Mouse (Mus musculus): ENCODE data around the gene Chst13. TPM values are rescaled to one million over a fixed set of nuclear protein-coding genes. Genes with fewer than 3 reads are reported as not detected.

Chst13 gene
- total RNA-seq, 1 experiment = 0.54 TPM

- Histone ChIP-seq H3K36me3 (ENCODE audit: control insufficient read depth, insufficient read depth, low read length, poor library complexity, severe bottlenecking) (no peaks in the 10 kb centered on the region), H3K4me3 (ENCODE audit: insufficient read depth in 1 of 2, low read depth in 1 of 2, low read length in 2 of 2, poor library complexity in 1 of 2, severe bottlenecking in 1 of 2) (no peak overlapping the region), H3K9ac (ENCODE audit: insufficient read depth, low read depth, low read length, poor library complexity, severe bottlenecking) (no peak overlapping the region), H3K4me1 (ENCODE audit: control insufficient read depth in 2 of 2, insufficient read depth in 2 of 2, low read length in 2 of 2, poor library complexity in 1 of 2) (no peaks in the 10 kb centered on the region), H3K27ac (ENCODE audit: insufficient read depth, low read depth, low read length, poor library complexity, severe bottlenecking) (no peak overlapping the region), H3K9me3 (ENCODE audit: control insufficient read depth, insufficient read depth, low read depth, low read length) (no peaks in the 10 kb centered on the region; the same call in 1 of the 2 replicates)
- no peak for TF ChIP-seq ZC3H11A (IDR thresholded peaks at IDR 0.05; ENCODE audit: borderline replicate concordance, low read depth, low read length)
- TF ChIP-seq ZNF384 (IDR thresholded peaks at IDR 0.05; ENCODE audit: low read depth, low read length) = no peak
- TF ChIP-seq HCFC1 (IDR thresholded peaks at IDR 0.05; ENCODE audit: borderline replicate concordance, insufficient read depth, low read length) = no peak
- no peak for TF ChIP-seq MAFK (IDR thresholded peaks at IDR 0.05; ENCODE audit: insufficient read depth, low read depth, low read length)
- no peak for TF ChIP-seq CHD2 (IDR thresholded peaks at IDR 0.05; ENCODE audit: low read depth, low read length)
- DNase-seq (ENCODE audit: low read depth, low spot score) = no peak
- in situ Hi-C loops (cut with MboI; ENCODE audit: low sequenced_read_pairs in 2 of 2, unreplicated experiment in 2 of 2) = no loop called here
Measured at GRCm38 (mm10) chr6:90306315-90306975, 18.5 kb downstream of the Chst13 start.

GRCm38 (mm10) chr6:90300919-90301318 is 24.1 kb downstream of the Chst13 start, which contains the start of gene BC048671:
TSS of gene BC048671 (plus strand) at chr6:90301219.
- in situ Hi-C loops (cut with MboI; ENCODE audit: low sequenced_read_pairs in 2 of 2, unreplicated experiment in 2 of 2) = no loop called here
- Histone ChIP-seq H3K4me1 (ENCODE audit: control insufficient read depth in 2 of 2, insufficient read depth in 2 of 2, low read length in 2 of 2, poor library complexity in 1 of 2) (no peaks in the 10 kb centered on the region), H3K9me3 (ENCODE audit: control insufficient read depth, insufficient read depth, low read depth, low read length) (no peaks in the 10 kb centered on the region), H3K9ac (ENCODE audit: insufficient read depth, low read depth, low read length, poor library complexity, severe bottlenecking) (no peak within 1 kb of the TSS), H3K36me3 (ENCODE audit: control insufficient read depth, insufficient read depth, low read length, poor library complexity, severe bottlenecking) (no peaks in the 10 kb centered on the region), H3K4me3 (ENCODE audit: insufficient read depth in 1 of 2, low read depth in 1 of 2, low read length in 2 of 2, poor library complexity in 1 of 2, severe bottlenecking in 1 of 2) (no peak within 1 kb of the TSS), H3K27ac (ENCODE audit: insufficient read depth, low read depth, low read length, poor library complexity, severe bottlenecking) (no peak within 1 kb of the TSS)
- no peak for TF ChIP-seq ZC3H11A (IDR thresholded peaks at IDR 0.05; ENCODE audit: borderline replicate concordance, low read depth, low read length)
- no peak for DNase-seq (ENCODE audit: low read depth, low spot score)

- Histone ChIP-seq H3K36me3 (ENCODE audit: control insufficient read depth, insufficient read depth, low read length, poor library complexity, severe bottlenecking) (no peaks in the 10 kb centered on the region), H3K9ac (ENCODE audit: insufficient read depth, low read depth, low read length, poor library complexity, severe bottlenecking) (no peak overlapping the region), H3K27ac (ENCODE audit: insufficient read depth, low read depth, low read length, poor library complexity, severe bottlenecking) (no peak overlapping the region), H3K9me3 (ENCODE audit: control insufficient read depth, insufficient read depth, low read depth, low read length) (no peaks in the 10 kb centered on the region), H3K4me1 (ENCODE audit: control insufficient read depth in 2 of 2, insufficient read depth in 2 of 2, low read length in 2 of 2, poor library complexity in 1 of 2) (no peaks in the 10 kb centered on the region), H3K4me3 (ENCODE audit: insufficient read depth in 1 of 2, low read depth in 1 of 2, low read length in 2 of 2, poor library complexity in 1 of 2, severe bottlenecking in 1 of 2) (no peak overlapping the region)
- in situ Hi-C loops (cut with MboI; ENCODE audit: low sequenced_read_pairs in 2 of 2, unreplicated experiment in 2 of 2) = no loop called here
- no peak for DNase-seq (ENCODE audit: low read depth, low spot score)
- TF ChIP-seq ZNF384 (IDR thresholded peaks at IDR 0.05; ENCODE audit: low read depth, low read length) (no peak), HCFC1 (IDR thresholded peaks at IDR 0.05; ENCODE audit: borderline replicate concordance, insufficient read depth, low read length) (no peak), ZC3H11A (IDR thresholded peaks at IDR 0.05; ENCODE audit: borderline replicate concordance, low read depth, low read length) (no peak), CHD2 (IDR thresholded peaks at IDR 0.05; ENCODE audit: low read depth, low read length) (no peak), MAFK (IDR thresholded peaks at IDR 0.05; ENCODE audit: insufficient read depth, low read depth, low read length) (no peak)
Measured at GRCm38 (mm10) chr6:90288265-90288664, 36.7 kb downstream of the Chst13 start.

Other genes with a start within 250 kb of the Chst13 start
- gene Vmn1r49, start 246.7 kb downstream of the Chst13 start, total RNA-seq (2012; rRNA removed) = not detected in 2 replicates
- gene Vmn1r50, start 223.8 kb downstream of the Chst13 start, total RNA-seq (2012; rRNA removed) = not detected in 2 replicates
- gene Vmn1r51, start 202.6 kb downstream of the Chst13 start, total RNA-seq (2012; rRNA removed) = not detected in 2 replicates
- not detected in 2 replicates for gene Vmn1r52, start 150.4 kb downstream of the Chst13 start, total RNA-seq (2012; rRNA removed)
- not detected in 2 replicates for gene V1ra8, start 122.4 kb downstream of the Chst13 start, total RNA-seq (2012; rRNA removed)
- 2.1 and 2.3 TPM in 2 replicates for gene Vmn1r53, start 100.7 kb downstream of the Chst13 start, total RNA-seq (2012; rRNA removed)
- not detected in 2 replicates for gene Vmn1r54, start 78.9 kb downstream of the Chst13 start, total RNA-seq (2012; rRNA removed)
- not detected in 2 replicates for gene BC048671, start 24.0 kb downstream of the Chst13 start, total RNA-seq (2012; rRNA removed)
- 0.09 TPM in 1 of 2 replicates, not detected in the other for gene Uroc1, start 8.1 kb upstream of the Chst13 start, total RNA-seq (2012; rRNA removed)
- 10.6 and 12.0 TPM in 2 replicates for gene Zxdc, start 44.3 kb upstream of the Chst13 start, total RNA-seq (2012; rRNA removed)
- gene Cfap100, start 103.6 kb upstream of the Chst13 start, total RNA-seq (2012; rRNA removed) = 0.98 and 1.0 TPM in 2 replicates
- 6.4 and 11.3 TPM in 2 replicates for gene Klf15, start 137.4 kb upstream of the Chst13 start, total RNA-seq (2012; rRNA removed)
- gene Aldh1l1, start 161.2 kb upstream of the Chst13 start, total RNA-seq (2012; rRNA removed) = 3.9 and 4.0 TPM in 2 replicates

All from ES-E14 (cell line).